Mouse (Mus musculus) intestine, embryonic 14.5 days (tissue): ENCODE measurements around the gene Casp1. TPM values are rescaled to one million over a fixed set of nuclear protein-coding genes. Genes with fewer than 3 reads are reported as not detected.

ENCODE experiments used
- ATAC-seq: fragments of 200-750 bp; cut with Nextera tagmentation; replicated peaks from 2 replicates; pipeline ENCODE4 v1.8.0; 2017; ENCODE audit warnings: low read depth, moderate number of reproducible peaks, moderate TSS enrichment, moderate library complexity; ENCODE audit not compliant: low FRiP score, low TSS enrichment
- DNase-seq: peaks from one replicate; pipeline ENCODE4 v3.0.0-alpha.2; 2018; ENCODE audit warnings: low spot score
- H3K27ac ChIP-seq: fragments of 300-500 bp; sonication (generic); 2 replicates; pipeline ENCODE4 v1.5.1; 2014; ENCODE audit warnings: low read depth, mild to moderate bottlenecking, control low read depth
- H3K27me3 ChIP-seq: fragments of 300-500 bp; sonication (generic); replicated peaks from 2 replicates; pipeline ENCODE4 v1.6.1; 2014; ENCODE audit warnings: low read length, control low read depth; ENCODE audit not compliant: control insufficient read depth, insufficient read depth
- H3K36me3 ChIP-seq: fragments of 300-500 bp; sonication (generic); 2 replicates; pipeline ENCODE4 v1.6.1; 2014; ENCODE audit warnings: low read length, control low read depth; ENCODE audit not compliant: control insufficient read depth, insufficient read depth
- H3K4me1 ChIP-seq: fragments of 300-500 bp; sonication (generic); replicated peaks from 2 replicates; pipeline ENCODE4 v1.6.1; 2014; ENCODE audit warnings: low read length, control low read depth, mixed read lengths; ENCODE audit not compliant: control insufficient read depth, insufficient read depth
- H3K4me2 ChIP-seq: fragments of 300-500 bp; sonication (generic); 2 replicates; pipeline ENCODE4 v1.6.1; 2014; ENCODE audit warnings: low read length
- H3K4me3 ChIP-seq: fragments of 300-500 bp; sonication (generic); 2 replicates; pipeline ENCODE4 v1.5.1; 2014; ENCODE audit warnings: low read depth, low read length, control low read depth, mixed read lengths
- H3K9ac ChIP-seq: fragments of 300-500 bp; sonication (generic); 2 replicates; pipeline ENCODE4 v1.6.1; 2014; ENCODE audit warnings: mild to moderate bottlenecking, low read length
- H3K9me3 ChIP-seq: fragments of 300-500 bp; sonication (generic); 2 replicates; pipeline ENCODE4 v1.6.1; 2016; ENCODE audit warnings: low read length, control low read depth; ENCODE audit not compliant: control insufficient read depth
- WGBS: fragments of 180-500 bp; shearing (Covaris S2); extraction: QIAGEN DNeasy Blood & Tissue Kit; methylation state at CpG from one replicate; pipeline ENCODE4 v1.1.7; 2014; 5-methylcytosine and 5-hydroxymethylcytosine counted together
- polyA plus RNA-seq: library from polyadenylated mRNA; unstranded; fragments of >200 nt; fragmentation: Nextera tagmentation; extraction: Ambion mirVana; gene quantifications from 2 replicates; pipeline ENCODE4 v1.2.1, GENCODE M21; 2014

Gene Casp1
- polyA plus RNA-seq, 1 experiment from 2014 or later, result 1.9 TPM

DNA sequence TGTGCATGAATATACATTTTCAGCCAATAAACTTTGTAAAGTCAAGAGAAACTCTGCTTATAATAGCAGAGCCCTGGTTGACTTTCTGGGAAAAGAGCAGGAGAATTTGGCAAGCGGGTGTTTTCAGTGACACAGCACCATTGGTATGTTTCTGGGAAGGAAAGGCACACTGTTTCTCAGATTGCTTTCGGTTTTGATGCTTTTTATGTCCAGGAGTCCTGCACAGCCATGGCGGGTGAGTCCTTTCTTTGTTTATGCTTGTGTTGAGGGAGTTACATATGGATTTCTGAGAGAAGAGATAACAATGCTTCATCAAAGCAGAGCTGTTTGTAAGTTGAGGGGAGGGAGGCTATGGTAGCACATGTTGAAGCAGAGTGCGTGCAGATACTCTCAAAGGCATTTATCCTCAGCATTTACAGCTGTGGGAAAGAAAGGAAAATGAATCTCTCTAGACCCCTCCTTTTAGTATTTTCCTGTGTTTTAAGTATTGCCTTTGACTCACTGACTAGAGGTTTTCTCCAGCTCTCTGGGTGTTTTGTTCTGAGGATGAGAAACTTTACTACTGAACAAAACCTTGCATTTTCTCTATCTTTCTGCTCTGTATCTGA is 47.1 kb downstream of the Casp1 start, which contains the start of gene Casp12:
TSS of gene Casp12 (plus strand) at position 140 of the 608 bp plus-strand sequence.
- H3K4me1 ChIP-seq, result no peaks in the 10 kb centered on the region; the same call in 1 of the 2 replicates
- H3K27me3 ChIP-seq, result no peaks in the 10 kb centered on the region
- no peak within 1 kb of the TSS for H3K9ac ChIP-seq
- no peak within 1 kb of the TSS for H3K4me3 ChIP-seq
- WGBS, result 22% methylated on average over 4 of the region's 4 CpGs
- peak within 1 kb of the TSS; percentile 31; the same call in 1 of the 2 replicates for H3K4me2 ChIP-seq
- DNase-seq (peak; percentile 54), ATAC-seq (no peak)
- H3K27ac ChIP-seq, result peak within 1 kb of the TSS; percentile 64
- H3K36me3 ChIP-seq, result no peaks in the 10 kb centered on the region
- no peaks in the 10 kb centered on the region for H3K9me3 ChIP-seq

DNA sequence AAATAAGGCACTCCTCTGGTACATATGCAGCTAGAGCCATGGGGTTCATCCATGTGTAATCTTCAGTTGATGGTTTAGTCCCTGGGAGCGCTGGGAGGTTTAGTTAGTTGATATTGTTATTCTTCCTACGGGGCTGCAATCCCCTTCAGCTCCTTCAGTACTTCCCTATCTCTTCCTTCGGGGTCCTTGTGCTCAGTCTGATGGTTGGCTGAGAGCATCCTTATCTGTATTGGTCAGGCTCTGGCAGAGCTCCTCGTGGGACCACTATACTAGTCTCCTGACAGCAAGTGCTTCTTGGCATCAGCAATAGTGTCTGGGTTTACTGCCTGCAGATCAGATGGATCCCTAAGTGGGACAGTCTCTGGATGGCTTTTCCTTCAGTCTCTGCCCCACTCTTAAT is 49.1 kb downstream of the Casp1 start:
- Histone ChIP-seq H3K9ac (no peak overlapping the region), H3K27me3 (no peaks in the 10 kb centered on the region), H3K4me3 (no peak overlapping the region), H3K27ac (no peak overlapping the region), H3K36me3 (no peaks in the 10 kb centered on the region), H3K4me2 (no peak overlapping the region), H3K9me3 (no peaks in the 10 kb centered on the region), H3K4me1 (no peaks in the 10 kb centered on the region; the same call in 1 of the 2 replicates)
- no peak for ATAC-seq
- DNase-seq, result no peak
- 79% methylated on average over 4 of the region's 4 CpGs for WGBS

DNA sequence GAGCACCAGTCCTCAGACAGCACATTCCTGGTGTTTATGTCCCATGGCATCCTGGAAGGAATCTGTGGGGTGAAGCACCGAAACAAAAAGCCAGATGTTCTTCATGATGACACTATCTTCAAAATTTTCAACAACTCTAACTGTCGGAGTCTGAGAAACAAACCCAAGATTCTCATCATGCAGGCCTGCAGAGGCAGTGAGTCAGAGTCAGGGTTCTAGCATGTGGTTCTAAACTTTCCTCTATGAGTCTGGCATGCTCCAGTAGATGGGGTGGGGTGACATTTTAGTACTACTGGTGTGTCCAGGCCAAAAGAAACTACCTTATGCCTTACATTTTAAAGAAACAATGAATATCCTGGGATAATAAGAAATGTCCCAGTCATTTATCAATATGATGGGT is 55.4 kb downstream of the Casp1 start:
- ATAC-seq (no peak), DNase-seq (no peak)
- H3K9ac ChIP-seq, result no peak overlapping the region
- no peak overlapping the region for H3K27ac ChIP-seq
- H3K27me3 ChIP-seq, result no peaks in the 10 kb centered on the region
- no peak overlapping the region for H3K4me3 ChIP-seq
- H3K36me3 ChIP-seq, result no peaks in the 10 kb centered on the region
- no peaks in the 10 kb centered on the region for H3K9me3 ChIP-seq
- H3K4me1 ChIP-seq, result no peaks in the 10 kb centered on the region
- 57% methylated on average over 2 of the region's 2 CpGs for WGBS
- H3K4me2 ChIP-seq, result no peak overlapping the region

DNA sequence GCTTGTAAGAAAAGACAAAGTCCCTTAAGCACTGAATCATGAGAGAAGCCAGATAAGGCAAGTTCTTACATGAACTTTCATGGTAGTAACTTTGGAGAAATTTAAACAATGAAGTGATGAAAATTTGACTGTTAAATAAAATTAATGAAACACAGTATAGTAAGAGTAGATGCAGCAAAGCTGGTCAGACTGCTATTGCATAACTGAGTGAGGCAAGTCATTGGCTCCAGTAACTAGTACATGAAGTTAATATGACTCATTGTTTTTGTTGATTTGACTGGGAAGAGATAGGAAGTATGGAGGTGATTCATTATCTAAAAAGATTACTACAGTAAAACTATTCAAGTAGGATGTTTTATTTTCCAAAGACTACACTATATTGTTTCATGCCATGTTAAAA is 58.5 kb downstream of the Casp1 start:
- no peak overlapping the region for H3K4me3 ChIP-seq

More for the DNA sequence above, 58.5 kb downstream of the Casp1 start:
- H3K4me1 ChIP-seq, result no peaks in the 10 kb centered on the region
- no peaks in the 10 kb centered on the region for H3K36me3 ChIP-seq
- DNase-seq (no peak), ATAC-seq (no peak)
- no peak overlapping the region for H3K9ac ChIP-seq
- no peaks in the 10 kb centered on the region for H3K9me3 ChIP-seq
- H3K4me2 ChIP-seq, result no peak overlapping the region
- H3K27ac ChIP-seq, result no peak overlapping the region
- H3K27me3 ChIP-seq, result no peaks in the 10 kb centered on the region

Other genes with a start within 250 kb of the Casp1 start
- gene Casp4, start 10.3 kb downstream of the Casp1 start, polyA plus RNA-seq, result 1.9 and 2.1 TPM in 2 replicates
- gene Casp12, start 46.9 kb downstream of the Casp1 start, polyA plus RNA-seq, result 6.6 and 8.0 TPM in 2 replicates